Mouse (Mus musculus) bone marrow macrophage, adult 2 months (primary cell): ENCODE measurements around the gene Higd1c.

Experiments
- CTCF ChIP-seq: IDR thresholded peaks from 2 replicates; pipeline ENCODE4 v1.5.1; 2012; ENCODE audit warnings: low read depth, mild to moderate bottlenecking, low read length, moderate library complexity
- POLR2A ChIP-seq: IDR thresholded peaks from 2 replicates; pipeline ENCODE4 v1.6.1; 2012; ENCODE audit warnings: mild to moderate bottlenecking, low read depth, low read length, borderline replicate concordance

DNA sequence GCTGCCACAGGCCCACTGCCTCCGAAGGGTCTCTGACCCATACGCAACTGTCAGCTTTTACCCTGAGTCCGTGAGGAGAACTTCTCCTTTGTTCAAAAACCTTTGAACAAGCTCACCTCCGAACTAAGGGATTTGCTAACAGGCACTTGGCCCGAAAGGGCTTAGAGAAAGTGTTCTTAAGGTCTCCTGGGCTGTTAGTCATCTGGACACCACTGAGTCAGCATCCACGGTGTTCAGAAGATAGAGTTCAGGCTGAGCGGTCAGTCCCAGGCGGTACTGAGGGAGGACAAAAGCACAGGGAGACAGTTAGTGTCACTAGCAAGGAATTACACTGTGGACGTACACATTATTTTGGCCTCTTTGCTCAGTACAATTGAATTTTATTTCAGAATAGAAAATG, 24.5 kb downstream of the Higd1c start:
- TF ChIP-seq POLR2A (no peak), CTCF (no peak)
